Mouse (Mus musculus) spleen, adult 2 months (tissue): ENCODE measurements around the gene Exoc3l.

ENCODE experiments used
- CTCF ChIP-seq: fragments of 200-500 bp; IDR thresholded peaks from 2 replicates; pipeline ENCODE4 v1.5.1; 2011; ENCODE audit warnings: mild to moderate bottlenecking, inconsistent platforms; ENCODE audit not compliant: insufficient read depth, insufficient read length, insufficient replicate concordance; ENCODE audit errors: extremely low read depth
- POLR2A ChIP-seq: fragments of 200-500 bp; IDR thresholded peaks from 2 replicates; pipeline ENCODE4 v1.6.1; 2011; ENCODE audit warnings: low read depth, low read length, inconsistent platforms

DNA sequence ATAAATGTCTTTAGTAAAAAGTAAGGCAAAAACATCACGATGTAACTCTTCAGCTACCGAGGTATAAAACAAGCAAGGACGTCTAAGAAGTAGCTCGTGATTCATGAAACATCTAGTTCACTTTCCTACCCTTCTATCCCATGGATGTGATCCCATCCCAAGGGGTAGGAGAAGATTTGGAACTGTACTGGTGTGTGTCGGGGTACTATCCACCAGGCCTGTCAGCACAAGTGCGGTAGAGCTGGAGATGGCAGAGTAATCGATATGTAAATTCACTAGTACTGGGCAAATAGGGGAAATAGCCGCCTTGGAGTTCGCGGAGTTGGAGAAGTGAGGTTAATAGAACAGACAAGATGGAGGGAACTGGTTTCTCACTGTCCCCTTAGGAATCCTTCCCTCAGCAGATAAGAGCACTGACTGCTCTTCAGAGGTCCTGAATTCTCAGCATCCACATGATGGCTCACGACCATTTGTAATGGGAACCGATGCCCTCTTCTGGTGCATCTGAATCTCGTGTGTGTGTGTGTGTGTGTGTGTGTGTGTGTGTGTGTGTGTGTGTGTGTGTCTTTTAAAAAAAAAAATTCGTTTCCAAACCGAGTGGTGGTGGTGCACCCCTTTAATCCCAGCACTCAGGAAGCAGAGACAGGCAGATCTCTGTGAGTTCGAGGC, 32.5 kb downstream of the Exoc3l start:
- no peak for TF ChIP-seq POLR2A
- no peak for TF ChIP-seq CTCF
